Mouse (Mus musculus) E14TG2a.4 (cell line): ENCODE results near the gene Camk2n1.

Experiments used
- CTCF ChIP-seq: conservative IDR thresholded peaks from 2 replicates; pipeline ENCODE4 v1.5.1; 2014; ENCODE audit warnings: low read length
- POU5F1 ChIP-seq: IDR thresholded peaks from 2 replicates; pipeline ENCODE4 v1.6.1; 2014; ENCODE audit warnings: low read length, borderline replicate concordance

GRCm38 (mm10) chr4:138448872-138449615, 5.1 kb upstream of the Camk2n1 start:
- TF ChIP-seq CTCF, result no peak
- TF ChIP-seq POU5F1, result no peak
